Mouse (Mus musculus) gastrocnemius, postnatal 14 days (tissue): ENCODE results near the gene Tctex1d2. TPM values are rescaled to one million over a fixed set of nuclear protein-coding genes. Genes with fewer than 3 reads are reported as not detected.

Experiments used
- DNase-seq: peaks from one replicate; pipeline ENCODE4 v3.0.0; 2021; ENCODE audit warnings: mixed read lengths
- intact Hi-C: fragments of 180-260 bp; cut with DNase I; formaldehyde crosslinking; loops from one replicate; pipeline ENCODE4 v1.15.1; 2025; ENCODE audit warnings: low total_unique reads
- long read RNA-seq, 2 experiments: library from polyadenylated mRNA; stranded (forward); transcript quantifications; one replicate each; pipeline ENCODE4 v2.0.0; 2021
- total RNA-seq, 2 experiments: library from RNA; stranded (reverse); gene quantifications; 2 replicates each; pipeline ENCODE4 v1.2.3; 2021

The Tctex1d2 gene
- 1 to 10 TPM; 4.5 to 5.7 TPM for total RNA-seq
- long read RNA-seq, experiment 1, partial matches to known transcripts: 0 of 5 reads
- long read RNA-seq, experiment 1, other reads (novel, unspliced or antisense): 1 of 5 reads
- long read RNA-seq, experiment 2, partial matches to known transcripts: 0 of 2 reads
- long read RNA-seq, experiment 2, other reads (novel, unspliced or antisense): 0 of 2 reads

GRCm38 (mm10) chr16:32419517-32420483 is at the start of gene Tctex1d2:
Gene Tctex1d2, plus strand, starts transcription at chr16:32419702.
- peak; percentile 96 for DNase-seq
- intact Hi-C loops: no loop called here

GRCm38 (mm10) chr16:32371351-32371750 is 48.2 kb upstream of the Tctex1d2 start:
- DNase-seq: peak; percentile 37
- intact Hi-C loops: no loop called here

GRCm38 (mm10) chr16:32379575-32379974 is 39.9 kb upstream of the Tctex1d2 start:
- no peak for DNase-seq
- intact Hi-C loops: no loop called here

DNA sequence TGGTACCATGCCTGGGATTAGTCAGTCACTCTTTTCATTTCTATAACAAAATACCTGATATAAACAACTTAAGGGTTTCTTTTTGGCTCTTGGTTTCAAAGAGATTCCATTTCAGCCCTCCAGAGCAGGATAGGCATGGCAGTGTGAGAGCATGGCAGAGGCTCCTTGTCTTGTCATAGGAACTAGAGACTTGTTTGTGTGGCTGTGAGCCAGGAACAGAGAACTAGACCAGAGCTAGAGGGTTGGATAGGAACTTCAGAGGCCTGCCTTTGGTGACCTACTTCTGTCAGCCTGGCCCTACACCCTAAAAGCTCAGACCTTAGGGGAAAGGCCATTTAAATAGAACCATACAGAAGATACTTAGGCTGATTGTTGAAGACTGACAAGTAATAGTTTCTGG is 36.6 kb upstream of the Tctex1d2 start:
- no peak for DNase-seq
- intact Hi-C loops: no loop called here

GRCm38 (mm10) chr16:32384885-32385284 is 34.6 kb upstream of the Tctex1d2 start:
- intact Hi-C loops: no loop called here
- DNase-seq: no peak

DNA sequence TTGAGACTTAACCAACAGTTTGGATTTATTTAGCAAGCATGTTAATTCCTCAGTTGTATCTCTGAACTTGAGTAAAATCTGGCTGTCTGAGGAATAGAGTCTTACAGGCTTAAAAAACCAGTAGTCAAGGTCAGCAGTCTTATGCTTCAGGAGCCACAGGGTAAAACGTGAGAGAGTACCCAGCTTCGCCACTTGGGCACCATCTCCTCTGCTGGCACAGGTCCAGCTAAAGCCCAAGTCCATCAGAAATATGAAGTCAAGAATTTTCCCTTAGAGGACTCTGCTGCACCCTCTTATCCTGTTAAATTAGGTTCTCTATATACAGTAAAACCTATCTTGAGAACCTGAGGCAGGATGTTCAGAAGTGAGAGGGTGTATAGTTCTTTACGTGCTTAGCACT is 32.7 kb upstream of the Tctex1d2 start:
- intact Hi-C loops: no loop called here
- DNase-seq: no peak

DNA sequence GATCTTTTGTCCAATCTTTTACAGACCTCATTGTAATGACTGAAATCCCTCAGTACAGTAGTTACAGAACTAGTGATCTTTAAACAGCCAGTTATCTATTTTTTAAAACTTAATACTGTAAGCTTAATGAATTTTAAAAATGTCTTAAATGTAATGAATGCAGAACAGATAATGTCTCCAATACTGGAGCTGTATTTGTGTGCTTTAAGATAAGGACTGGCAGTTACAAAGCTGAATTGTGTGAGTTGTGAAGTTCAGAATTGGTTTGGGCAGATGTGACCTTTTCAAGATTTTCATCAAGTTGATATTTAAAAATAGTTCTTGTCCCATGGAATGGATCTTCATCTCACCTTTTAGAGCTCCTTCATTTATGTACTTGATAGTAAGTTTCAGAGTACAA is 30.5 kb upstream of the Tctex1d2 start:
- intact Hi-C loops: no loop called here
- no peak for DNase-seq

DNA sequence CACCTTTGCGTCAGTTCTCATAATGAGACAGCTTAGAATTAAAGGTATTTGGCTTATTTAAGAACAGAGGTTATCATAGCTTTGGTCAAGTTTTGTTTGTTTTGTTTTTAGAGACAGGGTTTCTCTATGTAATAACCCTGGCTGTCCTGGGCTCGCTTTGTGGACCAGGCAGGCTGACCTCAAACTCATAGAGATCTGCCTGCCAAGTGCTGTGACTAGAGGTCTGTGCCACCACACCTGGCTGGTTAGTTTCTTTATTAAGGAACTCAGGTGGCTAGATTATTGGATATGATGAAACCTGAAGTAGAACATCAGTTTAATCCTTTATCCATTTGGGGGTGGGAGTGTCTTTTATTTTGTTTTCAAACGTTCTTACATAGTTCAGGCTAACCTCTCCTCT is 29.7 kb upstream of the Tctex1d2 start:
- intact Hi-C loops: no loop called here
- no peak for DNase-seq

DNA sequence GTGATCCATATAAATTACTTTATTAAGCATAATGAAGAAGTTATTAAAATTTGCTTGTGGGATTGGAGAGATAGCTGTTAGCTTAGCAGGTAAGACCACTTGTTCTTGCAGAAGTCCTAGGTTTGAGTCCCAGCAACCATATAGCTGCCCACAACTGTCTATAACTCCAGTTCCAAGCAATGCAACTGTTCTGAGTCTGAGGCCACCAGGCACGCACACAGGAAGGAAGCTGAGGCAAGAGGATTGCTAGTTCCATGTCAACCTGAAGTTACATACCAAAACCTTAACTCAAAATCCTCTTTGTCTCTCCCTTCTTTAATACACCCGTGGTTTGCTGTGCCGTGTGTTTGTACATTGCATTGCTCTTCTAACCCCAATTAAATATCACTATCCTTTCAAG is 28.6 kb upstream of the Tctex1d2 start:
- DNase-seq: no peak
- intact Hi-C loops: no loop called here

DNA sequence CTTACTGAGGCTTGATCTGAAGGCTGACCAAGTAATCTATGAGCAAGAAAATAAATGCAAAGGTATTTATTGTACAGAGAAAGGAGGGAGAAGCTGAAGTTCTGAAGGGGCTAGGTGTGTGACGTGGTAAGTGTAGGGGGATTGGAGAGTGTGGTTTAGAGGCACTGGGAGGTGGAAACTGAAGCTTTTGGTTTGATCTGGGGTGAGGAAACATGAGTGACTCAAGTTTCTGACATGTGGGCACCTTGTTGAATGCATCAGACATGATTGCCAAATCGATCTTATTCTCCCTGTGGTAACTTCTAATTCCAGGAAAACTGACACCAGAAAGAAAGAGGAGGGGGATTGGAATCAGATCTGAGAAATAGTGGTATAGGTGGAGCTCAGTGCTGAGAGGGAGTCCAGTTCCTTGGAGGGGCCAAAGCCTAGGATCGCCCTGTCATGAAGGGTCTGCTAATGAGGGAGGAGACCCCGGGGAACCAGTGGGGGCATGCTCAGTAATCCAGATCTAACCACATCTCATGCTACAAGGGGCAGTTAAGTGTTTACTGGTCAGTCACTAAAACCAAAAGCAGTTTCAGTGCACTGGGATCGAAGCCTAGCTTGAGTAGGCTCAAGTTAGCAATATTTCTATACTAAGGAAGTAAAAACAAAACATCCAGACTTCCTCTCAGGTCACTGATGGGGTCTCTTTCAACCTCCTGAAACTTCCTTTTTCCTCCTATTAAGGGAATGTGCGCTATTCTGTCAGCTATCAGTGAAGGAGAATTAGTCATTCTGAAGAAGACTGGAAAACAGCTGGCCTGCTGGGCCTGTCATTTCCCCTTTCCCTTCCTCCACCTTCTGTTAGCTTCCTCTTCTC is 23.6 kb upstream of the Tctex1d2 start:
- intact Hi-C loops: no loop called here
- no peak for DNase-seq

DNA sequence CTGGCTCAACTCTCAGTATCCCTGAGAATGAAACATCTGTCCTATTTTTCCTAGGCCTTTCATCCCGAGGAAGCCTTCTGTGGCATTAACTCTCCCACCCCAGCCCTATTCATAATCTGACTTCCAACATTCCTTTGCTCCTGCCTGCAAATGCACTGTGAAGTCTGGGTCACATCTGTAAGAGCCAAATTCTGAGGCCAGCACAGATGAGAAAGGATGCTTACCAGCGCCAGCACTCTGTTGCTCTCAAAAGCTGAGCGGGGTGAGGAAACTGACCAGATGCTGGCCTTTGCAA is 23.0 kb upstream of the Tctex1d2 start:
- intact Hi-C loops: no loop called here
- peak; percentile 17 for DNase-seq

GRCm38 (mm10) chr16:32398206-32398605 is 21.3 kb upstream of the Tctex1d2 start:
- intact Hi-C loops: no loop called here
- no peak for DNase-seq

DNA sequence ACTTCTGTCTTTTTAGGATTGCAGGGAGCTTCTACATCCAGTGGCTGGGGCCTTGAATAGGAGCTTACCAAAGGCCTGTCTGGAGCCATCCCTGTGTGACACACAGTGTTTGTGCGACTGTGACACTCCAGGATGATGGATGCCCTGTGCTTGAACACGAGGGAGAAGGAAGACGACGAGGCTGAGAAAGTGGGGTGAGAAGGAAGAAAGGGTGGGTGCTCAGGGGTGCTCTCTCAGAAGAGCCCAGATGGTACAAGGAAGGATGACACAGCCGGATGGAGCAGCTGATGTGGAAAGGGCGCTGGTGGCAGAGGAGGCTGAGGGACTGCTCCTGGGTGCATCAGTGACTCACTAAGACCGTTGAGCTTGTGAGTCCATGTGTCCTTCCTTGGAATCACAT is 19.2 kb upstream of the Tctex1d2 start, which contains the start of gene Tm4sf19:
TSS of gene Tm4sf19 (plus strand) at position 240 of the 400 bp plus-strand sequence.
- intact Hi-C loops: no loop called here
- no peak for DNase-seq

- intact Hi-C loops: no loop called here
- no peak for DNase-seq
Measured at GRCm38 (mm10) chr16:32401335-32401965, 18.1 kb upstream of the Tctex1d2 start.

- DNase-seq: no peak
- intact Hi-C loops: no loop called here
Measured at GRCm38 (mm10) chr16:32402818-32403217, 16.7 kb upstream of the Tctex1d2 start.

GRCm38 (mm10) chr16:32405716-32406115 is 13.8 kb upstream of the Tctex1d2 start:
- intact Hi-C loops: no loop called here
- no peak for DNase-seq

DNA sequence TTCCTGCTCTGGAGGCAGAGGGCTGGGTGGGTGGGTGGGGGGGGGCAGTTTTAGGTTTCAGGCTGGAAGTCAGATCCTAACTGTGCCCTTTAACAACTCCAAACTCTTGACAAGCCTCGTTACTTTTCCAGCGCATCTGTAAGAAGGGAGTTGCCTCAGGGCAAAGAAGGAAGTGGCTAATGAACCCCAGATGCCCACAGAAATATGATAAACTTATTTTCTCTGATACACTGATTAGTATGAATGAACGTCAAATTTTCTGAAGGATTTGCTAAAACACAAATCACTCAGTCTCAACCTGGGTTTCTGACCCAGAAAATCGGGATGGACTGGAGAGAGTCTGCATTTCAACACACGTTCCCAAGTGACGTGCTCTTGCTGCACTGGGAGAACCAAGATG is 12.8 kb upstream of the Tctex1d2 start:
- no peak for DNase-seq
- intact Hi-C loops: no loop called here

DNA sequence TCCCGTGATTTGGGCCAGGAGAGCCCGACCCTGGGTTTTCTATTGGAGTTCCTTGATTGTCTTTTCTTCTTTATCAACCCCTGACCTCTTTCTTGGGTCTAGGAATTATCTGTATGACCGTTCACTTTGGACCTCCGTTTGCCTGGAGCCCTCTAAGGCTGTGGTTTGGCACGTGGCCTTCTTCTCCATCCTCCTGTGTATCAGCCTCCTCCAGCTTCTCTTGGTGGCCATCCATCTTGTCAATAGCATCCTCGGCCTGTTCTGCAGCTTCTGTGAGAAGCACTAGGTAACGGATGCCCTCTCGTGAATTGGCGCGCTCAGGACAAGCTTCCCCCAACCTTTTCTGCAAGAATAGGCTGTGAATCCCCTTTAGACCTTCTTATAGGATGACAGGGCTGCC is 11.8 kb upstream of the Tctex1d2 start:
- intact Hi-C loops: no loop called here
- DNase-seq: no peak

GRCm38 (mm10) chr16:32417457-32417856 is 2.0 kb upstream of the Tctex1d2 start:
- DNase-seq: no peak
- intact Hi-C loops: no loop called here

GRCm38 (mm10) chr16:32427506-32427905 is 8.0 kb downstream of the Tctex1d2 start:
- intact Hi-C loops: no loop called here
- DNase-seq: no peak
